ENCODE assay signal across 9 mouse cellular contexts in the genomic region with DNA sequence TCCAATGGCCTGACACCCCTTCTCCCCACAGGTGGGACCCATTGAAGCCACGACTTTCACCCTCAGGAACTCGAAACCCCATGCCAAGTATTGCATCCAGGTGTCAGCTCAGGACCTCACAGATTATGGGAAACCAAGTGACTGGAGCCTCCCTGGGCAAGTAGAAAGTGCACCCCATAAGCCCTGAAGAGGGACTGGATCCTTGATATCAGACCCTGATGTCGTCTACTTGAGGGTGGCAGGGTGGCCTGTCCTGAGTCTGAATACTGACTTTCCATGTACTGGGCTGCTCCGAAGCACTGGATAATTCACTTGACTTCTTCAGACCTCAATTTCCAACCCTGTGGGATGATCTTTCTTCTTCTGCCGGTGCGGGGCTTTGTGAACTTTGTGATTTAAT. TPM values are rescaled to one million over a fixed set of nuclear protein-coding genes. Genes with fewer than 3 reads are reported as not detected.
DNase-seq lines count a peak whose midpoint lies in the region; ATAC-seq and TF ChIP-seq lines count a peak whose summit lies in the region.
"Had no signal": no experiment of that assay in that cellular context is flagged by ENCODE, and none has a peak within 500 bp of the region (broad histone marks: within the 10 kb centered on the region; RNA-seq: fewer than 3 reads in every experiment).

No protein-coding gene starts in this region.

- peak overlapping the region; percentile 61 for H3K4me3 ChIP-seq in heart, embryonic 10.5 days
- H3K4me3 ChIP-seq in limb, embryonic 14.5 days (replicated peaks; ENCODE audit: low read length), result peak overlapping the region; percentile 37
- peak overlapping the region; percentile 52 for H3K4me3 ChIP-seq in stomach, embryonic 16.5 days (replicated peaks; ENCODE audit: low read length)

- no peaks in the 10 kb centered on the region for H3K9me3 ChIP-seq in heart, embryonic 10.5 days
- no peaks in the 10 kb centered on the region for H3K9me3 ChIP-seq in limb, embryonic 14.5 days (ENCODE audit: control insufficient read depth, low read length)
- H3K9me3 ChIP-seq in stomach, embryonic 16.5 days (replicated peaks; ENCODE audit: control insufficient read depth, low read length), result no peaks in the 10 kb centered on the region

- peak; percentile 71 for DNase-seq in heart, embryonic 10.5 days (ENCODE audit: low spot score)
- DNase-seq in heart, adult 9 months (ENCODE audit: low spot score in 2 of 2), result no peak
- DNase-seq in thymus, postnatal 4 days, result peak; percentile 12
- no peak for DNase-seq in thymus, postnatal 10 days (ENCODE audit: low spot score in 2 of 2)
- no peak for DNase-seq in limb, embryonic 14.5 days (ENCODE audit: low spot score)
- no peak for DNase-seq in frontal cortex, postnatal 36 days (ENCODE audit: low spot score in 2 of 2)
- no peak for DNase-seq in right cerebral cortex, postnatal 10 days (ENCODE audit: low spot score in 2 of 2)
- DNase-seq: gastrocnemius, postnatal 25 days had no signal

- WGBS in heart, embryonic 10.5 days, result 31% methylated on average over 6 of the region's 6 CpGs
- WGBS in limb, embryonic 14.5 days, result 38% methylated on average over 6 of the region's 6 CpGs
- WGBS in stomach, embryonic 16.5 days, result 26% methylated on average over 6 of the region's 6 CpGs

- ATAC-seq in limb, embryonic 14.5 days (ENCODE audit: low FRiP score, low read depth), result no peak
- ATAC-seq in stomach, embryonic 16.5 days (ENCODE audit: insufficient read depth, low FRiP score), result no peak

- H3K4me1 ChIP-seq in heart, embryonic 10.5 days, result peaks cover 19% of the 10 kb centered on the region
- peaks cover 3% of the 10 kb centered on the region; the same call in 1 of the 2 replicates for H3K4me1 ChIP-seq in limb, embryonic 14.5 days (ENCODE audit: control insufficient read depth, insufficient read depth, low read length)
- H3K4me1 ChIP-seq in stomach, embryonic 16.5 days (ENCODE audit: control insufficient read depth, insufficient read depth, low read length), result peaks cover 15% of the 10 kb centered on the region

- H3K27me3 ChIP-seq in heart, embryonic 10.5 days (ENCODE audit: insufficient read depth, poor library complexity, severe bottlenecking), result peaks cover 29% of the 10 kb centered on the region
- peaks cover 3% of the 10 kb centered on the region; the same call in 1 of the 2 replicates for H3K27me3 ChIP-seq in limb, embryonic 14.5 days (ENCODE audit: control insufficient read depth, insufficient read depth, low read length)
- H3K27me3 ChIP-seq in stomach, embryonic 16.5 days (ENCODE audit: control insufficient read depth, insufficient read depth, low read length), result no peaks in the 10 kb centered on the region; the same call in 1 of the 2 replicates

- H3K36me3 ChIP-seq in heart, embryonic 10.5 days, result peaks cover 9% of the 10 kb centered on the region; the same call in 1 of the 2 replicates
- H3K36me3 ChIP-seq in limb, embryonic 14.5 days (ENCODE audit: control insufficient read depth, insufficient read depth, low read length), result peaks cover 4% of the 10 kb centered on the region; the same call in 1 of the 2 replicates
- no peaks in the 10 kb centered on the region for H3K36me3 ChIP-seq in stomach, embryonic 16.5 days (ENCODE audit: control insufficient read depth, insufficient read depth, low read length)

- no peak overlapping the region for H3K27ac ChIP-seq in heart, embryonic 10.5 days
- H3K27ac ChIP-seq in limb, embryonic 14.5 days (replicated peaks; ENCODE audit: low read depth, low read length), result no peak overlapping the region
- H3K27ac ChIP-seq in stomach, embryonic 16.5 days (ENCODE audit: low read length), result no peak overlapping the region

- H3K4me2 ChIP-seq in limb, embryonic 14.5 days (replicated peaks; ENCODE audit: low read depth, low read length, severe bottlenecking), result peak overlapping the region; percentile 68
- peak overlapping the region; percentile 72 for H3K4me2 ChIP-seq in stomach, embryonic 16.5 days (ENCODE audit: low read depth, low read length)

- TF ChIP-seq POLR2A in limb, embryonic 14.5 days (IDR thresholded peaks at IDR 0.05; ENCODE audit: borderline replicate concordance, extremely low read depth, insufficient read depth, insufficient read length), result no peak

- H3K9ac ChIP-seq in limb, embryonic 14.5 days (ENCODE audit: low read depth, low read length, severe bottlenecking), result no peak overlapping the region
- peak overlapping the region; percentile 68; the same call in 1 of the 2 replicates for H3K9ac ChIP-seq in stomach, embryonic 16.5 days (ENCODE audit: low read length)

RNA-seq across cellular contexts. Expression of a gene that starts 2.3 kb away (rescaled TPM):
- 20.9 and 24.4 TPM in 2 replicates for polyA plus RNA-seq in heart, embryonic 10.5 days (2016; fragmentation: Nextera tagmentation; extraction: Ambion mirVana)
- 9.3 and 13.3 TPM in 2 replicates for polyA plus RNA-seq in limb, embryonic 14.5 days (2012; rRNA removed)
- 16.7 and 19.2 TPM in 2 replicates for polyA plus RNA-seq in limb, embryonic 14.5 days (2014; fragmentation: Nextera tagmentation; extraction: Ambion mirVana)
- polyA plus RNA-seq in stomach, embryonic 16.5 days (2015; fragmentation: Nextera tagmentation; extraction: Ambion mirVana), result 21.6 and 24.3 TPM in 2 replicates

RNA-seq across cellular contexts. Expression of a gene that starts 4.2 kb away (rescaled TPM):
- polyA plus RNA-seq in heart, embryonic 10.5 days (2016; fragmentation: Nextera tagmentation; extraction: Ambion mirVana), result 0.25 and 0.72 TPM in 2 replicates
- 2.3 and 2.8 TPM in 2 replicates for polyA plus RNA-seq in limb, embryonic 14.5 days (2012; rRNA removed)
- 1.7 and 2.2 TPM in 2 replicates for polyA plus RNA-seq in limb, embryonic 14.5 days (2014; fragmentation: Nextera tagmentation; extraction: Ambion mirVana)
- polyA plus RNA-seq in stomach, embryonic 16.5 days (2015; fragmentation: Nextera tagmentation; extraction: Ambion mirVana), result 4.0 and 4.7 TPM in 2 replicates

RNA-seq across cellular contexts. Expression of a gene that starts 7.3 kb away (rescaled TPM):
- polyA plus RNA-seq in heart, embryonic 10.5 days (2016; fragmentation: Nextera tagmentation; extraction: Ambion mirVana), result 3.9 TPM in 2 replicates
- polyA plus RNA-seq in limb, embryonic 14.5 days (2012; rRNA removed), result 1.9 and 3.5 TPM in 2 replicates
- 7.1 and 8.3 TPM in 2 replicates for polyA plus RNA-seq in limb, embryonic 14.5 days (2014; fragmentation: Nextera tagmentation; extraction: Ambion mirVana)
- polyA plus RNA-seq in stomach, embryonic 16.5 days (2015; fragmentation: Nextera tagmentation; extraction: Ambion mirVana), result 6.0 and 6.2 TPM in 2 replicates

RNA-seq across cellular contexts. Expression of a gene that starts 13.7 kb away (rescaled TPM):
- polyA plus RNA-seq in heart, embryonic 10.5 days (2016; fragmentation: Nextera tagmentation; extraction: Ambion mirVana), result 11.3 and 15.2 TPM in 2 replicates
- 58.0 and 77.5 TPM in 2 replicates for polyA plus RNA-seq in limb, embryonic 14.5 days (2012; rRNA removed)
- polyA plus RNA-seq in limb, embryonic 14.5 days (2014; fragmentation: Nextera tagmentation; extraction: Ambion mirVana), result 25.8 and 33.7 TPM in 2 replicates
- 8.1 and 8.6 TPM in 2 replicates for polyA plus RNA-seq in stomach, embryonic 16.5 days (2015; fragmentation: Nextera tagmentation; extraction: Ambion mirVana)

RNA-seq across cellular contexts. Expression of a gene that starts 29.7 kb away (rescaled TPM):
- polyA plus RNA-seq in heart, embryonic 10.5 days (2016; fragmentation: Nextera tagmentation; extraction: Ambion mirVana), result 8.4 and 23.2 TPM in 2 replicates
- polyA plus RNA-seq in limb, embryonic 14.5 days (2012; rRNA removed), result 27.5 and 29.4 TPM in 2 replicates
- polyA plus RNA-seq in limb, embryonic 14.5 days (2014; fragmentation: Nextera tagmentation; extraction: Ambion mirVana), result 14.2 and 18.7 TPM in 2 replicates
- polyA plus RNA-seq in stomach, embryonic 16.5 days (2015; fragmentation: Nextera tagmentation; extraction: Ambion mirVana), result 9.9 and 13.9 TPM in 2 replicates

Comparison
In these comparisons a context has a peak if more than half of its experiments do, and no peak if none do; other contexts are left out.
1. DNase-seq: peak in heart, embryonic 10.5 days (single experiment) and thymus, postnatal 4 days (single experiment); none in heart, adult 9 months (0 of 2), thymus, postnatal 10 days (0 of 2), limb, embryonic 14.5 days (single experiment), frontal cortex, postnatal 36 days (0 of 2) and right cerebral cortex, postnatal 10 days (0 of 2).
2. Peak in every context shown above with its lines, with median percentiles within 50 percentile points of each other: H3K4me3 ChIP-seq.